Mouse (Mus musculus) thymus, adult 2 months (tissue): ENCODE measurements around the gene Tpra1.

ENCODE experiments used
- CTCF ChIP-seq: fragments of 200-500 bp; IDR thresholded peaks from 2 replicates; pipeline ENCODE4 v1.5.1; 2012; ENCODE audit warnings: mild to moderate bottlenecking, control low read depth, low read length, moderate library complexity, borderline replicate concordance; ENCODE audit not compliant: control insufficient read depth, poor library complexity, insufficient read depth; ENCODE audit errors: extremely low read depth
- POLR2A ChIP-seq: fragments of 200-500 bp; IDR thresholded peaks from 2 replicates; pipeline ENCODE4 v1.6.1; 2012; ENCODE audit warnings: mild to moderate bottlenecking, low read length, control low read depth, moderate library complexity; ENCODE audit not compliant: control insufficient read depth, poor library complexity, insufficient read depth; ENCODE audit errors: extremely low read depth

- TF ChIP-seq CTCF: no peak
- TF ChIP-seq POLR2A: no peak
Observed at GRCm38 (mm10) chr6:88857830-88858229, 44.2 kb upstream of the Tpra1 start.
